Mouse (Mus musculus) stomach, postnatal 0 days (tissue): ENCODE data around the gene Mab21l2.

Experiments
- CTCF ChIP-seq: IDR thresholded peaks from 2 replicates; pipeline ENCODE4 v1.5.1; 2016; ENCODE audit warnings: antibody characterized with exemption, low read depth, mild to moderate bottlenecking, moderate library complexity
- EP300 ChIP-seq: optimal IDR thresholded peaks from 2 replicates; pipeline ENCODE3; 2016; ENCODE audit warnings: antibody characterized with exemption

DNA sequence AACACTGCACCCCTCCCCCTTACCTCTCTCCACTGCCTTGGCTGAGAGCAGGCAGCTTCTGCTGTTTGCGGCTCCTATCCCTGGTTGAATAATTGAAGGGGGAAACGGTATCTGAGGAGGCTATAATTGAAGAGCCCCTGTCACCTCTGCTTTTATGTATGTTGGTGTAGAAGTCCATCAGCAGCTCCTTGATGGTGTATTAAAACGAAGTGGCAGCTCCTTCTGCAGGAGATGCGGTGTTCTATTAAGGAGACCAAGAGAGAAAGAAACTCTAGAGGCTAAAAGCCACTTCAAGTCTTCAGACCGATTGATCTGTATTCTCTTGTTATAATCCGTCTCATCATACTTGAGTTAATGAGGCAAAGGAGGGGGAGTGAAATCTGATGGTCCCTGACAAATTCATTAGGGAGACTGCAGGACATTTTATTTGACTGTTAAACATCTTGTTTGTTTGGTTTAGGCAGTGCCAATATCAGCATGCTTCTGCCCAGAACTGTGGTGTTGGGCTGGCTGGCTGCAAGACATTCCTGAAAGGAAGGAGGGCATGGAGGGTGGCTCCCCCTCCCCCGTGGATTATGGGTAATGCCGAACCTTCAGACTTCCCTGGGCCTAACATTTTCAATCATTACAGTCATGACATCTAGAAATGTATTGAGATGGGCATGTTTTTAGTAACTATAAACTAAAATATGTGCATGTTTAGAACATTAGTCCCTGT lies 2.7 kb upstream of the Mab21l2 start:
- TF ChIP-seq CTCF: no peak
- no peak for TF ChIP-seq EP300
